Mouse (Mus musculus) CH12.LX (cell line): ENCODE data around the gene Foxred2. TPM values are rescaled to one million over a fixed set of nuclear protein-coding genes. Genes with fewer than 3 reads are reported as not detected.

Experiments used
- DNase-seq: peaks from one replicate; pipeline ENCODE4 v3.0.0-alpha.2; 2013; ENCODE audit errors: extremely low read depth
- H3K27ac ChIP-seq: 2 replicates; pipeline ENCODE4 v1.5.1; 2012; ENCODE audit warnings: low read depth, mild to moderate bottlenecking, control low read depth, moderate library complexity; ENCODE audit not compliant: insufficient read depth
- H3K27me3 ChIP-seq: replicated peaks from 2 replicates; pipeline ENCODE3; 2012; ENCODE audit warnings: inconsistent platforms
- H3K36me3 ChIP-seq, 2 experiments: replicated peaks in 1 of 2; 2 replicates each; pipeline versions ENCODE3 to v1.6.1; 2012; ENCODE audit warnings: inconsistent platforms in 1 of 2, low read length in 1 of 2, mild to moderate bottlenecking in 1 of 2, mixed read lengths in 1 of 2, moderate library complexity in 1 of 2; ENCODE audit not compliant: control insufficient read depth in 1 of 2, insufficient read depth in 1 of 2
- H3K4me1 ChIP-seq, 2 experiments: 2 replicates each; pipeline ENCODE4 v1.6.1; 2012; ENCODE audit warnings: inconsistent platforms in 1 of 2, moderate library complexity in 1 of 2; ENCODE audit not compliant: insufficient read depth in 2 of 2, control insufficient read depth in 1 of 2
- H3K4me2 ChIP-seq: 2 replicates; pipeline ENCODE4 v1.6.1; 2012; ENCODE audit warnings: low read depth, mild to moderate bottlenecking, control low read depth; ENCODE audit not compliant: poor library complexity, insufficient read depth, severe bottlenecking
- H3K4me3 ChIP-seq, 3 experiments: fragments of 150-350 bp in 1 of 3; sonication (generic) in 1 of 3; replicated peaks in 1 of 3; 2 replicates each; pipeline versions ENCODE3 to v1.5.1; 2011 to 2012; ENCODE audit warnings: low read depth in 2 of 3, low read length in 2 of 3, mild to moderate bottlenecking in 2 of 3, moderate library complexity in 2 of 3, control low read depth in 1 of 3, improper control_type of control experiment in 1 of 3, inconsistent platforms in 1 of 3, mixed read lengths in 1 of 3; ENCODE audit not compliant: poor library complexity in 1 of 3
- H3K79me2 ChIP-seq: replicated peaks from 2 replicates; pipeline ENCODE4 v1.6.1; 2012; ENCODE audit warnings: mild to moderate bottlenecking, moderate library complexity; ENCODE audit not compliant: control insufficient read depth, poor library complexity, insufficient read depth, severe bottlenecking; ENCODE audit errors: extremely low read depth
- H3K9ac ChIP-seq: 2 replicates; pipeline ENCODE4 v1.6.1; 2012; ENCODE audit warnings: low read depth, mild to moderate bottlenecking, control low read depth, moderate library complexity; ENCODE audit not compliant: insufficient read depth
- H3K9me3 ChIP-seq: replicated peaks from 2 replicates; pipeline ENCODE3; 2012; ENCODE audit warnings: low read length, inconsistent platforms, mixed read lengths
- BHLHE40 ChIP-seq: IDR thresholded peaks from 2 replicates; pipeline ENCODE4 v1.6.1; 2011; ENCODE audit warnings: mild to moderate bottlenecking, low read depth, low read length, improper control_type of control experiment
- CHD1 ChIP-seq: IDR thresholded peaks from 2 replicates; pipeline ENCODE4 v1.6.1; 2012; ENCODE audit warnings: low read depth, low read length, improper control_type of control experiment, inconsistent platforms
- CHD2 ChIP-seq: IDR thresholded peaks from 2 replicates; pipeline ENCODE4 v1.6.1; 2011; ENCODE audit warnings: low read length, improper control_type of control experiment
- CTCF ChIP-seq, 2 experiments: IDR thresholded peaks in 1 of 2; conservative IDR thresholded peaks in 1 of 2; 2 replicates each; pipeline ENCODE4 v1.5.1; 2011 to 2012; ENCODE audit warnings: low read depth in 2 of 2, low read length in 2 of 2, improper control_type of control experiment in 1 of 2, inconsistent platforms in 1 of 2, mild to moderate bottlenecking in 1 of 2, moderate library complexity in 1 of 2
- E2F4 ChIP-seq: IDR thresholded peaks from 2 replicates; pipeline ENCODE4 v1.6.1; 2011; ENCODE audit warnings: low read depth, low read length, improper control_type of control experiment; ENCODE audit not compliant: insufficient replicate concordance
- ELF1 ChIP-seq: IDR thresholded peaks from 2 replicates; pipeline ENCODE4 v1.6.1; 2014; ENCODE audit warnings: low read depth, mild to moderate bottlenecking, inconsistent platforms, low read length, improper control_type of control experiment
- EP300 ChIP-seq: IDR thresholded peaks from 2 replicates; pipeline ENCODE4 v1.6.1; 2011; ENCODE audit warnings: low read length, improper control_type of control experiment
- ETS1 ChIP-seq: conservative IDR thresholded peaks from 2 replicates; pipeline ENCODE4 v1.6.1; 2012; ENCODE audit warnings: low read depth, mild to moderate bottlenecking, inconsistent platforms, low read length, improper control_type of control experiment, moderate library complexity
- GABPA ChIP-seq: IDR thresholded peaks from 2 replicates; pipeline ENCODE4 v1.6.1; 2012; ENCODE audit warnings: low read depth, low read length, improper control_type of control experiment, inconsistent platforms; ENCODE audit not compliant: insufficient replicate concordance
- HCFC1 ChIP-seq: IDR thresholded peaks from 2 replicates; pipeline ENCODE4 v1.6.1; 2012; ENCODE audit warnings: low read depth, mild to moderate bottlenecking, inconsistent platforms, low read length, improper control_type of control experiment
- IRF4 ChIP-seq: IDR thresholded peaks from 2 replicates; pipeline ENCODE4 v1.6.1; 2014; ENCODE audit warnings: low read depth, mild to moderate bottlenecking, inconsistent platforms, low read length, improper control_type of control experiment
- JUN ChIP-seq: IDR thresholded peaks from 2 replicates; pipeline ENCODE4 v1.6.1; 2011; ENCODE audit warnings: low read depth, mild to moderate bottlenecking, low read length, improper control_type of control experiment, moderate library complexity; ENCODE audit not compliant: insufficient read depth
- JUND ChIP-seq: conservative IDR thresholded peaks from 2 replicates; pipeline ENCODE4 v1.6.1; 2011; ENCODE audit warnings: low read depth, low read length, improper control_type of control experiment
- KAT2A ChIP-seq: IDR thresholded peaks from 2 replicates; pipeline ENCODE4 v1.6.1; 2012; ENCODE audit warnings: low read length, improper control_type of control experiment, inconsistent platforms; ENCODE audit not compliant: insufficient replicate concordance
- MAFK ChIP-seq: IDR thresholded peaks from 2 replicates; pipeline ENCODE4 v1.6.1; 2011; ENCODE audit warnings: low read length, improper control_type of control experiment; ENCODE audit not compliant: insufficient replicate concordance
- MAX ChIP-seq: IDR thresholded peaks from 2 replicates; pipeline ENCODE4 v1.6.1; 2011; ENCODE audit warnings: low read length, improper control_type of control experiment
- MAZ ChIP-seq: IDR thresholded peaks from 2 replicates; pipeline ENCODE4 v1.6.1; 2012; ENCODE audit warnings: low read depth, mild to moderate bottlenecking, inconsistent platforms, low read length, improper control_type of control experiment, moderate library complexity
- MEF2A ChIP-seq: IDR thresholded peaks from 2 replicates; pipeline ENCODE4 v1.6.1; 2014; ENCODE audit warnings: low read depth, mild to moderate bottlenecking, inconsistent platforms, low read length, improper control_type of control experiment, borderline replicate concordance
- MYC ChIP-seq: IDR thresholded peaks from 2 replicates; pipeline ENCODE4 v1.6.1; 2011; ENCODE audit warnings: low read depth, mild to moderate bottlenecking, improper control_type of control experiment, low read length
- NELFE ChIP-seq: IDR thresholded peaks from 2 replicates; pipeline ENCODE4 v1.6.1; 2011; ENCODE audit warnings: low read depth, low read length, improper control_type of control experiment
- NRF1 ChIP-seq: IDR thresholded peaks from 2 replicates; pipeline ENCODE4 v1.6.1; 2014; ENCODE audit warnings: low read depth, mild to moderate bottlenecking, inconsistent platforms, low read length, improper control_type of control experiment, moderate library complexity
- PAX5 ChIP-seq: IDR thresholded peaks from 2 replicates; pipeline ENCODE4 v1.6.1; 2012; ENCODE audit warnings: low read length, inconsistent platforms, mixed read lengths
- POLR2A ChIP-seq: IDR thresholded peaks from 2 replicates; pipeline ENCODE4 v1.6.1; 2011; ENCODE audit warnings: low read depth, mild to moderate bottlenecking, improper control_type of control experiment, low read length
- RAD21 ChIP-seq: IDR thresholded peaks from 2 replicates; pipeline ENCODE4 v1.6.1; 2011; ENCODE audit warnings: low read depth, mild to moderate bottlenecking, low read length, improper control_type of control experiment, moderate library complexity
- RCOR1 ChIP-seq: conservative IDR thresholded peaks from 2 replicates; pipeline ENCODE4 v1.6.1; 2012; ENCODE audit warnings: low read depth, mild to moderate bottlenecking, inconsistent platforms, low read length, improper control_type of control experiment
- SIN3A ChIP-seq: IDR thresholded peaks from 2 replicates; pipeline ENCODE4 v1.6.1; 2012; ENCODE audit warnings: low read length, improper control_type of control experiment, inconsistent platforms
- SMC3 ChIP-seq: IDR thresholded peaks from 2 replicates; pipeline ENCODE4 v1.6.1; 2011; ENCODE audit warnings: low read depth, low read length, improper control_type of control experiment
- TBP ChIP-seq: conservative IDR thresholded peaks from 2 replicates; pipeline ENCODE4 v1.6.1; 2011; ENCODE audit warnings: low read depth, low read length, improper control_type of control experiment
- USF2 ChIP-seq: conservative IDR thresholded peaks from 2 replicates; pipeline ENCODE4 v1.6.1; 2011; ENCODE audit warnings: low read depth, low read length, improper control_type of control experiment
- ZKSCAN1 ChIP-seq: IDR thresholded peaks from 2 replicates; pipeline ENCODE4 v1.6.1; 2012; ENCODE audit warnings: low read depth, inconsistent platforms, low read length, improper control_type of control experiment, borderline replicate concordance
- dilution Hi-C: fragments of 300-500 bp; cut with MboI; formaldehyde crosslinking; loops from 2 replicates; pipeline ENCODE4 v1.14.3; 2020; ENCODE audit warnings: low sequenced_read_pairs; ENCODE audit not compliant: extremely low pct_unique_long_range_greater_than_20kb, extremely low pct_ligation_motif_present
- in situ Hi-C: fragments of 300-500 bp; cut with MboI; formaldehyde crosslinking; loops from 3 replicates; pipeline ENCODE4 v1.14.3; 2019; ENCODE audit warnings: low sequenced_read_pairs, low pct_ligation_motif_present, low pct_unique_long_range_greater_than_20kb, mixed read lengths
- polyA plus RNA-seq: library from polyadenylated mRNA; unstranded; fragments of >175 nt; gene quantifications from 2 replicates; pipeline ENCODE4 v1.2.1, GENCODE M21; 2012; ENCODE audit warnings: low read depth; ENCODE audit not compliant: insufficient read length
- total RNA-seq, 2 experiments: library from RNA; depleted of rRNA; stranded (reverse); fragments of 300-350 nt in 1 of 2; fragments of >200 nt in 1 of 2; gene quantifications; 2 replicates each; pipeline ENCODE4 v1.2.3; 2012 to 2014

The Foxred2 gene
- total and polyA plus RNA-seq, 3 experiments, result 0.17 to 0.43 (median 0.39) TPM

DNA sequence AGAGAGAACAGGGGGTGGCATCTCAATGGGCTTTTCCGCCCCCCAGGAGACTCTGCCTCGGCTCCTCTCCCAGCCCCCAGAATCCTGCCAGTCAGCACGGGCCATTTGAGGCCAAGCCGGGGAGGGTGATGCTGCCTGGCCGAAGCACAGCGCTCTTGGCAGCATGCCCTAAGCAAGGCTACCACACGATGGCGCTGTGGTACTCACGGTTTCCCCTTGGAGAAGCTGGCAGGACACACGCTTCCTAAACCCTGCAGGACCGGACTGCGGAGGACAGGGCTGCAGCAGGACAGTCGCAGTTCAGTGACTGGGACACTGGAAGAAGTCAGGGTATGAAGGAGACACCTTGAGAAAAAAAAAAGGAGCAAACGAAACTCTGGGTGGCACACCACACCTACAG lies 22.8 kb downstream of the Foxred2 start (continued):
- TF ChIP-seq HCFC1 (no peak), RAD21 (peak; percentile 71), MYC (peak; percentile 77; the same call in 1 of the 2 replicates), KAT2A (no peak)

DNA sequence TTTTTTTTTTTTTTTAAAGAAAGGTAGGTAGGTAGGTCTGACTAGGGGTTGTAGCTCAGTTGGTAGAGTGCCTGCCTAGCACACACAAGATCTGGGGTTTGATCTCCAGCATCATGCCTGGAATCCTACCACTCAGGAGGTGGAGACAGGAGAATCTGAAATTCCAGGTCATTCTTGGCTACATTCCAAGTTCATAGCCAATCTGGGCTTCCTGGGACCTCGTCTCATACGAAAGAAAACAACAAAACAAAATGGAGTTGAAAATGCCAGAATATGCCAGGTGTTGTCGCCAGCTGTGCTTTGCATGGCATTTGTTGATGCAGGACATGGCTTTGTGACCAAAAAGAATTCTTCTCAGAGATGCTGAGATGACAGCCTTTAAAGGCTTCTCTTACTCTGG lies 23.3 kb downstream of the Foxred2 start:
- Histone ChIP-seq H3K27ac (no peak overlapping the region), H3K9me3 (no peaks in the 10 kb centered on the region), H3K9ac (no peak overlapping the region), H3K27me3 (peaks cover 3% of the 10 kb centered on the region), H3K4me2 (no peak overlapping the region), H3K4me3 (no peak overlapping the region), H3K79me2 (no peaks in the 10 kb centered on the region), H3K36me3 (no peaks in the 10 kb centered on the region), H3K4me1 (peaks cover 15 to 50% of the 10 kb centered on the region in 2 experiments)
- in situ Hi-C loops, result loop anchor here (5.0 kb wide), 1 partner anchor 39 kb away; the partner anchor contains the start of gene Eif3d
- dilution Hi-C loops, result no loop called here
- DNase-seq, result no peak
- TF ChIP-seq CTCF (conservative IDR thresholded peaks at IDR 0.05 in 1 of 2, IDR thresholded peaks at IDR 0.05 in 1 of 2; ENCODE audit: low read depth in 2 of 2, low read length in 2 of 2), result no peak
- no peak for TF ChIP-seq JUND
- TF ChIP-seq MEF2A, result no peak
- TF ChIP-seq POLR2A, result no peak
- no peak for TF ChIP-seq ZKSCAN1
- TF ChIP-seq MYC, result no peak
- no peak for TF ChIP-seq PAX5
- no peak for TF ChIP-seq MAFK
- no peak for TF ChIP-seq SMC3
- no peak for TF ChIP-seq EP300
- no peak for TF ChIP-seq GABPA
- TF ChIP-seq RCOR1, result no peak
- TF ChIP-seq CHD2, result no peak
- TF ChIP-seq MAX, result no peak
- no peak for TF ChIP-seq NRF1
- TF ChIP-seq CHD1, result no peak
- no peak for TF ChIP-seq RAD21
- no peak for TF ChIP-seq IRF4
- no peak for TF ChIP-seq TBP
- TF ChIP-seq ETS1, result no peak

- peak overlapping the region; percentile 57; the same call in 1 of the 2 replicates for H3K4me2 ChIP-seq
- peaks cover 3% of the 10 kb centered on the region for H3K27me3 ChIP-seq
- peaks cover 7 to 11% of the 10 kb centered on the region in 2 experiments for H3K36me3 ChIP-seq
- peak overlapping the region; percentile 10; the same call in 1 of the 2 replicates for H3K9ac ChIP-seq
- peak; percentile 77 for DNase-seq
- no peak overlapping the region for H3K27ac ChIP-seq
- H3K4me1 ChIP-seq, result peaks cover 18 to 59% of the 10 kb centered on the region in 2 experiments
- dilution Hi-C loops, result no loop called here
- peaks cover 11% of the 10 kb centered on the region for H3K79me2 ChIP-seq
- H3K9me3 ChIP-seq, result no peaks in the 10 kb centered on the region
- H3K4me3 ChIP-seq, result no peak overlapping the region
- in situ Hi-C loops, result loop anchor here (5.0 kb wide), 1 partner anchor 41 kb away; the partner anchor contains the start of gene Eif3d
- TF ChIP-seq MAX (peak; percentile 45; the same call in 1 of the 2 replicates), USF2 (no peak), MAZ (0 out of 2 replicates have a peak, but pooled peaks have one; percentile 70), E2F4 (no peak), BHLHE40 (peak; percentile 30; the same call in 1 of the 2 replicates), JUN (no peak), JUND (no peak), CHD1 (no peak), ZKSCAN1 (no peak), PAX5 (no peak), CHD2 (peak; percentile 59; the same call in 1 of the 2 replicates), NRF1 (0 out of 2 replicates have a peak, but pooled peaks have one; percentile 18), MAFK (peak; percentile 83), MYC (peak; percentile 53; the same call in 1 of the 2 replicates), ETS1 (peak; percentile 78), ELF1 (no peak), NELFE (no peak), POLR2A (peak; percentile 32; the same call in 1 of the 2 replicates), SIN3A (peak; percentile 85; the same call in 1 of the 2 replicates)
Measured at GRCm38 (mm10) chr15:77931689-77932016, 24.9 kb downstream of the Foxred2 start.
